Mouse (Mus musculus) CH12.LX (cell line): ENCODE data around the gene Slc7a14. TPM values are rescaled to one million over a fixed set of nuclear protein-coding genes. Genes with fewer than 3 reads are reported as not detected.

Source experiments
- DNase-seq: peaks from one replicate; pipeline ENCODE4 v3.0.0-alpha.2; 2013; ENCODE audit errors: extremely low read depth
- H3K27ac ChIP-seq: 2 replicates; pipeline ENCODE4 v1.5.1; 2012; ENCODE audit warnings: low read depth, mild to moderate bottlenecking, control low read depth, moderate library complexity; ENCODE audit not compliant: insufficient read depth
- H3K27me3 ChIP-seq: replicated peaks from 2 replicates; pipeline ENCODE3; 2012; ENCODE audit warnings: inconsistent platforms
- H3K36me3 ChIP-seq, 2 experiments: replicated peaks in 1 of 2; 2 replicates each; pipeline versions ENCODE3 to v1.6.1; 2012; ENCODE audit warnings: inconsistent platforms in 1 of 2, low read length in 1 of 2, mild to moderate bottlenecking in 1 of 2, mixed read lengths in 1 of 2, moderate library complexity in 1 of 2; ENCODE audit not compliant: control insufficient read depth in 1 of 2, insufficient read depth in 1 of 2
- H3K4me1 ChIP-seq, 2 experiments: 2 replicates each; pipeline ENCODE4 v1.6.1; 2012; ENCODE audit warnings: inconsistent platforms in 1 of 2, moderate library complexity in 1 of 2; ENCODE audit not compliant: insufficient read depth in 2 of 2, control insufficient read depth in 1 of 2
- H3K4me2 ChIP-seq: 2 replicates; pipeline ENCODE4 v1.6.1; 2012; ENCODE audit warnings: low read depth, mild to moderate bottlenecking, control low read depth; ENCODE audit not compliant: poor library complexity, insufficient read depth, severe bottlenecking
- H3K4me3 ChIP-seq, 3 experiments: fragments of 150-350 bp in 1 of 3; sonication (generic) in 1 of 3; replicated peaks in 1 of 3; 2 replicates each; pipeline versions ENCODE3 to v1.5.1; 2011 to 2012; ENCODE audit warnings: low read depth in 2 of 3, low read length in 2 of 3, mild to moderate bottlenecking in 2 of 3, moderate library complexity in 2 of 3, control low read depth in 1 of 3, improper control_type of control experiment in 1 of 3, inconsistent platforms in 1 of 3, mixed read lengths in 1 of 3; ENCODE audit not compliant: poor library complexity in 1 of 3
- H3K79me2 ChIP-seq: replicated peaks from 2 replicates; pipeline ENCODE4 v1.6.1; 2012; ENCODE audit warnings: mild to moderate bottlenecking, moderate library complexity; ENCODE audit not compliant: control insufficient read depth, poor library complexity, insufficient read depth, severe bottlenecking; ENCODE audit errors: extremely low read depth
- H3K9ac ChIP-seq: 2 replicates; pipeline ENCODE4 v1.6.1; 2012; ENCODE audit warnings: low read depth, mild to moderate bottlenecking, control low read depth, moderate library complexity; ENCODE audit not compliant: insufficient read depth
- H3K9me3 ChIP-seq: replicated peaks from 2 replicates; pipeline ENCODE3; 2012; ENCODE audit warnings: low read length, inconsistent platforms, mixed read lengths
- CHD1 ChIP-seq: IDR thresholded peaks from 2 replicates; pipeline ENCODE4 v1.6.1; 2012; ENCODE audit warnings: low read depth, low read length, improper control_type of control experiment, inconsistent platforms
- CHD2 ChIP-seq: IDR thresholded peaks from 2 replicates; pipeline ENCODE4 v1.6.1; 2011; ENCODE audit warnings: low read length, improper control_type of control experiment
- CTCF ChIP-seq, 2 experiments: IDR thresholded peaks in 1 of 2; conservative IDR thresholded peaks in 1 of 2; 2 replicates each; pipeline ENCODE4 v1.5.1; 2011 to 2012; ENCODE audit warnings: low read depth in 2 of 2, low read length in 2 of 2, improper control_type of control experiment in 1 of 2, inconsistent platforms in 1 of 2, mild to moderate bottlenecking in 1 of 2, moderate library complexity in 1 of 2
- ELF1 ChIP-seq: IDR thresholded peaks from 2 replicates; pipeline ENCODE4 v1.6.1; 2014; ENCODE audit warnings: low read depth, mild to moderate bottlenecking, inconsistent platforms, low read length, improper control_type of control experiment
- EP300 ChIP-seq: IDR thresholded peaks from 2 replicates; pipeline ENCODE4 v1.6.1; 2011; ENCODE audit warnings: low read length, improper control_type of control experiment
- ETS1 ChIP-seq: conservative IDR thresholded peaks from 2 replicates; pipeline ENCODE4 v1.6.1; 2012; ENCODE audit warnings: low read depth, mild to moderate bottlenecking, inconsistent platforms, low read length, improper control_type of control experiment, moderate library complexity
- GABPA ChIP-seq: IDR thresholded peaks from 2 replicates; pipeline ENCODE4 v1.6.1; 2012; ENCODE audit warnings: low read depth, low read length, improper control_type of control experiment, inconsistent platforms; ENCODE audit not compliant: insufficient replicate concordance
- JUND ChIP-seq: conservative IDR thresholded peaks from 2 replicates; pipeline ENCODE4 v1.6.1; 2011; ENCODE audit warnings: low read depth, low read length, improper control_type of control experiment
- KAT2A ChIP-seq: IDR thresholded peaks from 2 replicates; pipeline ENCODE4 v1.6.1; 2012; ENCODE audit warnings: low read length, improper control_type of control experiment, inconsistent platforms; ENCODE audit not compliant: insufficient replicate concordance
- MAFK ChIP-seq: IDR thresholded peaks from 2 replicates; pipeline ENCODE4 v1.6.1; 2011; ENCODE audit warnings: low read length, improper control_type of control experiment; ENCODE audit not compliant: insufficient replicate concordance
- MAX ChIP-seq: IDR thresholded peaks from 2 replicates; pipeline ENCODE4 v1.6.1; 2011; ENCODE audit warnings: low read length, improper control_type of control experiment
- MEF2A ChIP-seq: IDR thresholded peaks from 2 replicates; pipeline ENCODE4 v1.6.1; 2014; ENCODE audit warnings: low read depth, mild to moderate bottlenecking, inconsistent platforms, low read length, improper control_type of control experiment, borderline replicate concordance
- MXI1 ChIP-seq: IDR thresholded peaks from 2 replicates; pipeline ENCODE4 v1.6.1; 2011; ENCODE audit warnings: mild to moderate bottlenecking, low read depth, low read length, improper control_type of control experiment
- MYC ChIP-seq: IDR thresholded peaks from 2 replicates; pipeline ENCODE4 v1.6.1; 2011; ENCODE audit warnings: low read depth, mild to moderate bottlenecking, improper control_type of control experiment, low read length
- NRF1 ChIP-seq: IDR thresholded peaks from 2 replicates; pipeline ENCODE4 v1.6.1; 2014; ENCODE audit warnings: low read depth, mild to moderate bottlenecking, inconsistent platforms, low read length, improper control_type of control experiment, moderate library complexity
- RAD21 ChIP-seq: IDR thresholded peaks from 2 replicates; pipeline ENCODE4 v1.6.1; 2011; ENCODE audit warnings: low read depth, mild to moderate bottlenecking, low read length, improper control_type of control experiment, moderate library complexity
- RCOR1 ChIP-seq: conservative IDR thresholded peaks from 2 replicates; pipeline ENCODE4 v1.6.1; 2012; ENCODE audit warnings: low read depth, mild to moderate bottlenecking, inconsistent platforms, low read length, improper control_type of control experiment
- SIN3A ChIP-seq: IDR thresholded peaks from 2 replicates; pipeline ENCODE4 v1.6.1; 2012; ENCODE audit warnings: low read length, improper control_type of control experiment, inconsistent platforms
- TBP ChIP-seq: conservative IDR thresholded peaks from 2 replicates; pipeline ENCODE4 v1.6.1; 2011; ENCODE audit warnings: low read depth, low read length, improper control_type of control experiment
- TCF12 ChIP-seq: IDR thresholded peaks from 2 replicates; pipeline ENCODE4 v1.6.1; 2014; ENCODE audit warnings: low read depth, mild to moderate bottlenecking, inconsistent platforms, low read length, improper control_type of control experiment
- UBTF ChIP-seq: IDR thresholded peaks from 2 replicates; pipeline ENCODE4 v1.6.1; 2012; ENCODE audit warnings: low read depth, mild to moderate bottlenecking, inconsistent platforms, low read length, improper control_type of control experiment, moderate library complexity
- USF2 ChIP-seq: conservative IDR thresholded peaks from 2 replicates; pipeline ENCODE4 v1.6.1; 2011; ENCODE audit warnings: low read depth, low read length, improper control_type of control experiment
- ZKSCAN1 ChIP-seq: IDR thresholded peaks from 2 replicates; pipeline ENCODE4 v1.6.1; 2012; ENCODE audit warnings: low read depth, inconsistent platforms, low read length, improper control_type of control experiment, borderline replicate concordance
- ZNF384 ChIP-seq: IDR thresholded peaks from 2 replicates; pipeline ENCODE4 v1.6.1; 2012; ENCODE audit warnings: low read depth, low read length, improper control_type of control experiment, inconsistent platforms
- dilution Hi-C: fragments of 300-500 bp; cut with MboI; formaldehyde crosslinking; loops from 2 replicates; pipeline ENCODE4 v1.14.3; 2020; ENCODE audit warnings: low sequenced_read_pairs; ENCODE audit not compliant: extremely low pct_unique_long_range_greater_than_20kb, extremely low pct_ligation_motif_present
- in situ Hi-C: fragments of 300-500 bp; cut with MboI; formaldehyde crosslinking; loops from 3 replicates; pipeline ENCODE4 v1.14.3; 2019; ENCODE audit warnings: low sequenced_read_pairs, low pct_ligation_motif_present, low pct_unique_long_range_greater_than_20kb, mixed read lengths
- polyA plus RNA-seq: library from polyadenylated mRNA; unstranded; fragments of >175 nt; gene quantifications from 2 replicates; pipeline ENCODE4 v1.2.1, GENCODE M21; 2012; ENCODE audit warnings: low read depth; ENCODE audit not compliant: insufficient read length
- total RNA-seq, 2 experiments: library from RNA; depleted of rRNA; stranded (reverse); fragments of 300-350 nt in 1 of 2; fragments of >200 nt in 1 of 2; gene quantifications; 2 replicates each; pipeline ENCODE4 v1.2.3; 2012 to 2014

The Slc7a14 gene
- total and polyA plus RNA-seq, 3 experiments, result not detected

DNA sequence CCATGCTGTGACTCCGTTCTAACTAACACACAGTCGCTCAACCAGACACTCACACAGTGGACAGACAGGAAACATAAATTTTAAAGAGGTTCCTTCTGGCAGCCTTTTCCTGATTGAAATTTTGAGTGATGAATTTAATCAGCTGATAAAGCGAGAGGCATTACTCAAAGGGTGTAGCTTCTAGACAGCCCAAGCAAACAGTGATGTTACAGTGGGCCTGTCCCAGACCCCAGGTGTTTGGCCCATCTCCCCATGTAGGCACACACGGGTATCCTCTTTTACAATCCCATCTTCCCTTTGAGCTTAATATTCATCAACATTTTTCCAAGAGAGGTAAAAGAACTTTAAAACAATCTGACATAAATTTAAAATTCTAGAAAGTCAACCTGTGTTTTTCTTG, 35.6 kb upstream of the Slc7a14 start:
- Histone ChIP-seq H3K36me3 (no peaks in the 10 kb centered on the region), H3K4me3 (no peak overlapping the region), H3K27me3 (no peaks in the 10 kb centered on the region), H3K9me3 (no peaks in the 10 kb centered on the region), H3K9ac (no peak overlapping the region), H3K4me1 (no peaks in the 10 kb centered on the region), H3K79me2 (no peaks in the 10 kb centered on the region), H3K4me2 (no peak overlapping the region), H3K27ac (no peak overlapping the region)
- in situ Hi-C loops (no loop called here), dilution Hi-C loops (no loop called here)
- DNase-seq, result no peak
- no peak for TF ChIP-seq KAT2A
- no peak for TF ChIP-seq MAFK
- no peak for TF ChIP-seq ZKSCAN1
- TF ChIP-seq ELF1, result no peak
- no peak for TF ChIP-seq TBP
- TF ChIP-seq NRF1, result no peak
- no peak for TF ChIP-seq TCF12
- no peak for TF ChIP-seq CHD2
- no peak for TF ChIP-seq MXI1
- no peak for TF ChIP-seq JUND
- TF ChIP-seq ZNF384, result no peak

GRCm38 (mm10) chr3:31339236-31339635, 29.1 kb upstream of the Slc7a14 start:
- H3K9ac ChIP-seq, result no peak overlapping the region
- H3K36me3 ChIP-seq, result no peaks in the 10 kb centered on the region
- TF ChIP-seq CHD1 (no peak), ZNF384 (no peak), MYC (no peak), USF2 (no peak), RCOR1 (no peak), CHD2 (no peak), SIN3A (no peak), ELF1 (no peak), EP300 (no peak), CTCF (conservative IDR thresholded peaks at IDR 0.05 in 1 of 2, IDR thresholded peaks at IDR 0.05 in 1 of 2; ENCODE audit: low read depth in 2 of 2, low read length in 2 of 2) (no peak), KAT2A (no peak), MAFK (no peak), TCF12 (no peak), ETS1 (no peak), MEF2A (no peak), MAX (no peak), UBTF (no peak), GABPA (no peak), RAD21 (no peak), TBP (no peak)
- H3K79me2 ChIP-seq, result no peaks in the 10 kb centered on the region
- H3K4me2 ChIP-seq, result no peak overlapping the region
- no peak for DNase-seq
- H3K27me3 ChIP-seq, result no peaks in the 10 kb centered on the region
- no peak overlapping the region for H3K27ac ChIP-seq
- dilution Hi-C loops (no loop called here), in situ Hi-C loops (no loop called here)
- no peaks in the 10 kb centered on the region for H3K4me1 ChIP-seq
- H3K4me3 ChIP-seq, result no peak overlapping the region
- H3K9me3 ChIP-seq, result no peaks in the 10 kb centered on the region
